Mouse (Mus musculus) ES-Bruce4 (cell line): ENCODE measurements around the gene Gna12.

ENCODE experiments used
- CTCF ChIP-seq: IDR thresholded peaks from one replicate; pipeline ENCODE4 v1.8.1; 2011; ENCODE audit warnings: low read depth, low read length
- EP300 ChIP-seq: IDR thresholded peaks from 2 replicates; pipeline ENCODE4 v1.6.1; 2011; ENCODE audit warnings: low read depth, low read length; ENCODE audit not compliant: insufficient read depth
- POLR2A ChIP-seq: IDR thresholded peaks from one replicate; pipeline ENCODE4 v1.8.1; 2011; ENCODE audit warnings: low read length; ENCODE audit not compliant: insufficient read depth

DNA sequence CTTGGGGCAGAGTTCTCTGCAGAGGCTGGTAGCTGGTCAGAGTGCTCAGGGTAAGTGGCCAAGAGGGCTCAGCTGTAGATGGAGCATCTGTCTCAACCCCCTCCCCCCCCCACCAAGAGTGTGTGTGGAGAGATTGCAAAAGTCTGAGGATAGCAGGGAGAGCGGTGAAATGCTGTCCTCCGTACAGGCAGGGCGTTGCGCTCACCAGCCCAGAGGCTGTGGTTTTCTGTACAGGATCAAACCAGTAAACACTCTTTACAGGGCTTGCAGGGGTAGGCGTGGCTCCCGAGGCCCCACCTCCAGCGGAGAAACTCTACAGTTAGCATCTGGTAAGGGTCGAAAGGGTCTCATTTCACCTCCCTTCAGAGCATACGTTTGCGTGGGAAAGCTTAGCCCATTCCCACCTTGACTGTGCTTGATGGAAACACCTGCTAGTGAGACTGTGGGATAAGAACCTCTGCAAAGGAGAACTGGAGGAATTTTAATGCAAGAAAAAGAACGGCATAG, 42.4 kb upstream of the Gna12 start:
- TF ChIP-seq CTCF (no peak), POLR2A (no peak), EP300 (no peak)
